Mouse (Mus musculus) C2C12 (cell line): Measurements from ENCODE around the gene Snapc3.
A peak's percentile ranks its signal among the peaks of the same experiment; 100 is the strongest.

ENCODE experiments used
- CTCF ChIP-seq: IDR thresholded peaks from one replicate; pipeline ENCODE4 v1.5.1; 2011; ENCODE audit not compliant: control insufficient read depth, insufficient read depth, insufficient read length
- MAX ChIP-seq: IDR thresholded peaks from one replicate; pipeline ENCODE4 v1.6.1; 2011; ENCODE audit warnings: mild to moderate bottlenecking, control low read depth
- MYOD1 ChIP-seq: IDR thresholded peaks from one replicate; pipeline ENCODE4 v1.6.1; 2011; ENCODE audit warnings: low read depth; ENCODE audit not compliant: control insufficient read depth, insufficient read length
- MYOG ChIP-seq: IDR thresholded peaks from one replicate; pipeline ENCODE4 v1.6.1; 2011; ENCODE audit not compliant: control insufficient read depth, insufficient read length; ENCODE audit errors: extremely low read depth
- USF1 ChIP-seq: IDR thresholded peaks from one replicate; pipeline ENCODE4 v1.6.1; 2011; ENCODE audit warnings: low read depth, mild to moderate bottlenecking, control low read depth, moderate library complexity

DNA sequence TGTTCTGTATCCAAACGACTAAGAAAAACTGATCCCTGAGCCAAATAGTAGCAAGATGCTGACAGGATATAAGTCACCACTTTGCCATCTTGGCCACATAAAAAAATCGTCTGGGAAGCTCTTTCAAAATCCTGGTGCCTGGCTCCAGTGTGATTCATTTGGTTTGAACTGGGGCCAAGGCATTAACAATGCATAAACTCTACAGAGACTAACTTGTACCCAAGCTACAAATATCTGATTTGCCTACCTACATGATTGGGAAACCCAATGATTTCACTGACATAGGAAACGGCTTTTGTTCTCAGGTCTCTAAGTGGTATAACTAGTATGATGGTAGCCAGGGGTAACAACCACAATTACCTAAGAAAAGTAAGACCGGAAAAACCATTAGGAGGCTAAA, 37.3 kb upstream of the Snapc3 start:
- TF ChIP-seq CTCF (no peak), USF1 (no peak), MAX (peak; percentile 49), MYOG (no peak), MYOD1 (peak; percentile 23)
